Mouse (Mus musculus) MEL (cell line): Measurements from ENCODE around the gene Nek11.

Source experiments
- CHD2 ChIP-seq: IDR thresholded peaks from 2 replicates; pipeline ENCODE4 v1.6.1; 2011; ENCODE audit warnings: low read length, improper control_type of control experiment
- POLR2A ChIP-seq, 2 experiments: IDR thresholded peaks; 2 replicates each; pipeline ENCODE4 v1.6.1; 2011 to 2012; ENCODE audit warnings: low read length in 2 of 2, mild to moderate bottlenecking in 2 of 2, control low read depth in 1 of 2, improper control_type of control experiment in 1 of 2, low read depth in 1 of 2, moderate library complexity in 1 of 2; ENCODE audit not compliant: control insufficient read depth in 1 of 2, insufficient read depth in 1 of 2, poor library complexity in 1 of 2
- UBTF ChIP-seq: IDR thresholded peaks from 2 replicates; pipeline ENCODE4 v1.6.1; 2012; ENCODE audit warnings: low read depth, mild to moderate bottlenecking, inconsistent platforms, low read length, improper control_type of control experiment, moderate library complexity, borderline replicate concordance; ENCODE audit not compliant: insufficient read depth
- USF1 ChIP-seq: IDR thresholded peaks from 2 replicates; pipeline ENCODE4 v1.6.1; 2014; ENCODE audit warnings: low read depth, mild to moderate bottlenecking, inconsistent platforms, low read length, improper control_type of control experiment, moderate library complexity

DNA sequence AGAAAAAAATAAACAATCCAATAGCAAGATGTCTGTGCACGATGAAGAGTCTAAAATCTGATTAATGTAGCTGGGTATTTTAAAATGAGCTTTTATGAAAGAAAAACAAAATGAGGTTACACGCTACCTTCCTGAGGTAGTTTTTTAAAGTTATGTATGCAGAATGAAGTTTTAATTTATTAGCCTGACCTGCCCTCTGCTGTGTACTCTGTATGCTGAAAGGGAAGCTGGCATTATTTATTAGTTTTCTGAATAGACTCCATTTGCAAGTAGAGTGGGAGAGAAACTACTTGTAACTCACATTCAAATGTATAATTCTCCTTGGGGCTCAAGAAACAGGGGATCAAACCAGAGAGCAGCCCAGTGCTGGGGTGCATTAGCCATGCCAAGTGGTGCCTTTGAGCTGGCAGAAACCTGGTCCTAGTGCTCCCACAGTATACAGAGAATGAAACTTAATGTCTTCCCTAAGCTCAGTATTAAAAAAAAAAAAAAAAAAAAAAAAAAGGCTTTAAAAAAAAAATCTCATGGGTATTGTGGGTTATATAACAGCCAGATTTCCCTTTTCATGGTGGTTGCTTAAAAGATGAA is 94.5 kb downstream of the Nek11 start:
- TF ChIP-seq CHD2 (no peak), USF1 (no peak), POLR2A (IDR thresholded peaks at IDR 0.05; ENCODE audit: control insufficient read depth in 1 of 2, insufficient read depth in 1 of 2, low read depth in 1 of 2, low read length in 2 of 2, poor library complexity in 1 of 2) (no peak), UBTF (no peak)
